Mouse (Mus musculus) embryonic stem cell, embryonic (primary cell): ENCODE data around the gene Otud5.

Source experiments
- CTCF ChIA-PET, 4 experiments: fragments of 300-600 bp in 2 of 4; fragments of 350-600 bp in 2 of 4; sonication (Branson Sonifier 250); formaldehyde crosslinking; loops; one replicate each; lab custom pipeline; 2022; ENCODE audit warnings: inconsistent platforms in 2 of 4; lab: Charles Lee
- POLR2A ChIA-PET, 4 experiments: fragments of 300-600 bp in 2 of 4; fragments of 350-600 bp in 2 of 4; sonication (Branson Sonifier 250); formaldehyde crosslinking; loops; one replicate each; lab custom pipeline; 2022; ENCODE audit warnings: antibody characterized with exemption in 4 of 4, inconsistent platforms in 1 of 4; lab: Charles Lee

The Otud5 gene

DNA sequence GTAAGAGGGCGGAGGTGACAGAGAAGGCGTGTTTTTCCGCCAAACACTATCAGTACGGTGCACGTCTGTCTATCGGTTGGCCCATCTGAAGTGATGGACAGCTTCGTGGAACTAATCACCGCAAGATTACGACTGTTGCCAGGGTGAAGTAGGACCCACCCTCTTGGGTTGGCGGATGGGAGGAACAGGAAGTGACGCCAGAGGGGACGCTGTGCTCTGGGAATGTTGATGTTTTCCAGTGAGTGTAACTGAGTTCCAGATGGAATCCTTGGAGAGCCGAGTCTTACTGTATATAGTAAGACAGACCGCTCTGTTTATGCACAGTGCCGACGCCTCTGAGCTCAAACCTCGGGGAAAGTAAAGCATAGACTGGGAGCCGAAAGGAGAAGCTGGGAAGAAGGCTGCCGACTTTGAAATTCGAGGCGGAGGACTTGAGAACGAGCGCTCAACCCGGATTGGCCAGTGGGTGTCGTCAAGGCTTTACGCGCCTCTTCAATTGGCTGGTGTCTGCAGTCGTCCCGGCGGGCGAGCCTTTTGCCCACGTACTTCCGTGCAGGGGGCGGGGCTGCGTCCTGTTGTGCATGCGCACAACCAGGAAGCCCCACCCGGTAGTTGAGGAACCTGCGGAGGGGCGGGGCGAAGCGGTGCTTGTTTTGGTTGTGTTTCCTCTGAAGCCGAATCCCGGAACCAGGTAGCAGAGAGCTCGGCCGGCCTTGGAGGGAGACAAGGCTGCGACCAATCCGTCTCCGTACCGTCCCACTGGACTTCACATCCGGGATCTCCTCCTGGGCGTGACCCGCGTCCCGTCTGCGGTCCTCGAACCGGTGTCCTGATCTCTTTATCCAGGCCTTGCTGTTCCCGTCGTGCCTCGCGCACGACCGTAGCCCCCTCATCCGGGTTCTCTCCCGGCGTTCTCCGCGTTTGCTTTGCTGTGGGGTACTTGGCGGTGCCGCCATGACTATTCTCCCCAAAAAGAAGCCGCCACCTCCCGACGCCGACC is at the start of gene Otud5:
Otud5 (plus strand) TSS at position 202 of the 1,000 bp plus-strand sequence.
- ChIA-PET CTCF (interaction anchor here in 2 of 4 experiments (0.6 to 0.9 kb wide), 3 partner anchors 23 to 425 kb away, joined by 3 read pairs; no protein-coding TSS in a partner anchor), POLR2A (interaction anchor here in 3 of 4 experiments (0.6 to 2.0 kb wide), 34 partner anchors 8 to 523 kb away, joined by 3 to 12 read pairs (median 3); partner anchors contain the start of genes Praf2 (in 2 of the 3), Clcn5 (in 1 of the 3), Ftsj1 (in 1 of the 3) and Hdac6 (in 1 of the 3))

DNA sequence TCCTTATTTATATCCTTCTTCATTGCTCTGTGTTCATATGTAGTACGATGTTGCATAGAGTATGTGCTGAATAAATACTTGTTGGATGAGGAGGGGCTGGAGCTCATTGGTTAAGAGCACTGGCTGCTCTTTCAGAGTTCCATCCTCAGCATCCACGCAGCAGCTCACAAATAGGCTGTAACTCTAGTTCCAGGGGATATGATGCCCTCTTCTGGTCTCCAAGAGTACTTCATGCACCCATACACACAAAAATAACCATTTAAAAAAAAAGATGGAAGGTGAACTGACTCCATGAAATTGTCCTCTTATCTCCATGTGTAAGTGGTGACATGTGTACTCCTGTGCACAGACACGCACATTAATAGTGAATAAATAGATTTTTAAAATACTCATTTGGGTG is 47.8 kb upstream of the Otud5 start:
- ChIA-PET POLR2A (interaction anchor here in 2 of 4 experiments (0.8 to 1.9 kb wide), 7 partner anchors 14 to 94 kb away, joined by 3 to 5 read pairs (median 3); partner anchors contain the start of gene Slc35a2 (in 1 of the 2)), CTCF (interaction anchor here (0.6 to 1.4 kb wide), 15 partner anchors 9 to 412 kb away, joined by 3 to 12 read pairs (median 3); partner anchors contain the start of gene Ccdc120 (in 1 of the 4))

DNA sequence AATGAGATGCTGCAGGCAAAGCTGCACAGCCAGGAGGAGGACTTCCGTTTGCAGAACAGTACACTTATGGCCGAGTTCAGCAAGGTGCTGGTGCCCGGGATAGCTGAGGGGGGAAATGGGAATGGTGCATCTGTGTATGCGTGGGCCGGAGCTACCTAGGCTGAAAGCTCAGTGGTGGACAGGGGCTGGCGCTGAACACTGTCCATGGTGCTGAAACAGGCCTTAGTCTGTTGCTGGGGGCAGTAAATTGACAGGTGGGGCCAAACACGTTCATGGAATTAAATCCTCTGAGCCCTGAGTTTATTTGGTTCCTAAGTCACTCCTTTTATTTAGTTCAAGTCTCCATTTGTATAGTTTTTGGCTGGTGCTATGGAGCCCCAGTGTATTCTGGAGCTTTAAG is 46.1 kb upstream of the Otud5 start:
- CTCF ChIA-PET = interaction anchor here in 2 of 4 experiments (0.5 to 0.7 kb wide), 3 partner anchors 47 to 164 kb away, joined by 3 to 5 read pairs (median 3); no protein-coding TSS in a partner anchor
- POLR2A ChIA-PET = interaction anchor here in 3 of 4 experiments (0.5 to 1.0 kb wide), 6 partner anchors 31 to 146 kb away, joined by 3 to 6 read pairs (median 4); partner anchors contain the start of genes Eras (in 1 of the 3) and Praf2 (in 1 of the 3)

DNA sequence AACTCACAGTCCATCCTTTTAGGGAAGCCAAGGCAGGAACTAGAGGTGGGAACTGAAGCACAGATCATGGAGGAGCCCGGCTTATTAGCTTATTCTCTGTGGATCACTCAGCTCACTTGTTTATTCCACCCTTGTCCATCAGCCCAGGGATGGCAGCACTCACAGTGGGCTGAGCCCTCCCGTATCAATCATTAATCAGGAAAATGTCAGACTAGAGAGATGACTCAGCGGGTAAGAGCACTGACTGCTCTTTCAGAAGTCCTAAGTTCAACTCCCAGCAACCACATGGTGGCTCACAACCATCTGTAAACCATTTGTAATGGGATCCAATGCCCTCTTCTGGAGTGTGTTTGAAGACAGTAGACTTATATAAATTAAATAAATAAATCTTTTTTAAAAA is 43.8 kb upstream of the Otud5 start:
- POLR2A ChIA-PET = no interaction called here
- CTCF ChIA-PET = interaction anchor here in 1 of 4 experiments (0.5 kb wide), 1 partner anchor 322 kb away, joined by 3 read pairs; no protein-coding TSS in a partner anchor

DNA sequence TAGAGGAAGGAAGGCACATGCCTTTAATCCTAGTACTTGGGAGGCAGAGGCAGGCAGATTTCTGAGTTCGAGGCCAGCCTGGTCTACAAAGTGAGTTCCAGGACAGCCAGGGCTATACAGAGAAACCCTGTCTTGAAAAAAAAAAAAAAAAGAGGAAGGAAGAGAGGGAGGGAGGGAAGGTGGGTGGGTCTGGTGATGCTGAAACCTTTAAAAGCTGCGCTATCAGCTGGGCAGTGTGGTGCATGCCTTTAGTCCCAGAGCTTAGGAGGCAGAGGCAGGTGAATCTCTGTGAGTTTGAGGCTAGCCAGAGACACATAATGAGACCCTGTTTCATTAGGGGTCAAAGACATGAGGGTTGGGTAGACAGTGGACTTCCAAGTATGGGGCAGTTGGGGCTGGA is 39.0 kb upstream of the Otud5 start:
- POLR2A ChIA-PET = interaction anchor here in 1 of 4 experiments (0.5 kb wide), 1 partner anchor 73 kb away, joined by 3 read pairs; no protein-coding TSS in a partner anchor
- CTCF ChIA-PET = interaction anchor here in 2 of 4 experiments (0.5 to 1.1 kb wide), 3 partner anchors 68 to 211 kb away, joined by 3 to 5 read pairs (median 4); no protein-coding TSS in a partner anchor

DNA sequence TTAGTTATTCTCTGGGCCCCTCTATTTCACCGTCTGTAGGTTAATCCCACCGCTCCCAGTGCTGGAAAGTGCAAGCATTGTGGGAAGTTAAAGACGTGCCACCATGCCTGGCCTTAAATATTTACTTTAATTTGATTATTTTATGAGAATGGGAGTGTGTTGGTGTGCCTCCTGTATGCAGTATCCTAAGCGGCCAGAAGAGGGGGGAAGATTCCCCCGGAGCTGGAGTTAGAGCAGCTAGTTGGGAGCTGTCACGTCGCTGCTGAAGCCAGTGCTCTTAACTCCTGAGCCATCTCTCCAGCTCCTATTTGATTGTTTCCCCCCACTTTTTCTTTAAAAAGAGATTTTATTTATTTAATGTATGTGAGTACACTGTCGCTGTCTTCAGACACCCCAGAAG is 26.1 kb upstream of the Otud5 start:
- POLR2A ChIA-PET = interaction anchor here in 1 of 4 experiments (0.9 to 1.0 kb wide), 2 partner anchors 27 to 55 kb away, joined by 3 read pairs; no protein-coding TSS in a partner anchor
- CTCF ChIA-PET = interaction anchor here in 3 of 4 experiments (0.6 to 1.6 kb wide), 9 partner anchors 9 to 203 kb away, joined by 3 to 6 read pairs (median 3); partner anchors contain the start of gene Otud5 (in 1 of the 3)

DNA sequence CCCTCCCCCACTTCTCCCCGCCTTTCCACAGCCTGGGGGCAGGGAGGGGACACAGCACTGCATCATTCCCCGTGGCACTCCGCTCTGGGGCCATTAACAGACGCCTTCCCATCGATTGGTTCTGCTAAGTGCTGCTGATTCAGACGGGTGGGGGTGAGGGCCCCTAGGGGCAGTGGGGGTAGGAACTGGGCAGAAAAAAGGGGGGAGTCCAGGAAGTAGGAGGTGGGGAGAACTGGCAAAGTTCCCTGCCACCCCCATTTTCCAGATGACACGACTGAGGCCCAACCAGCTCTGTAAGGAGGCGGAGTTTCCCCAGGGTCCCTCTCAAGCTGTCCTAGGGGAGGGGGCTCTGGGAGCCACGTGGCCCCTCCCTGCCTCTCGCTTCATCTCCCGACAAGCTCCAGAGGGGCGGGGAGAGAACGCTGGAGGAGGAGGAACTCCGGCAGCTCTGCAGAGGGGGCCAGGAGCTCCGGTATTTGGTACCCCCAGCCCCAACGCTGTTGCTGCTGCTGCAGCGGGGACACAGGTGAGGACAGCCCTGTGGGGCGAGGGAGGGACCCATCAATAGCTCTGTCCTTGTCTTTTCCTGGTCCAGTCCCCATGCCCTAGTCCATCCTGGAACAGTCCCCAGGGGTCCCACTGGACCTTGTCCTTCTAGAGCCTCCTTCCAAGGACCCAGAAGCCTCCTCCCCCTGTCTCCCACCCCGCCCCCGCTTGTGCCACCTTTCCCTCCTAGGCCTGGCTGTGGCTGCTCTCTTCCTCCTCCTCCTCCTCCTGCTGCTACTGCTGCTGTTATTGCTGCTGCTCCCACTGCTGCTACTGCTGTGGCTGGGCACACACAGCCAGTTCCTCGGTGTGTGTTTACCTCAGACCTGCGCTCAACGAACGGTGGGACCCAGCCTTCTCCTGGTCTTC is 19.0 kb upstream of the Otud5 start, which contains the start of gene Kcnd1:
Kcnd1 (plus strand) TSS at position 425 of the 915 bp plus-strand sequence.
- POLR2A ChIA-PET = interaction anchor here in 2 of 4 experiments (0.7 to 2.0 kb wide), 12 partner anchors 10 to 252 kb away, joined by 3 to 12 read pairs (median 3); partner anchors contain the start of genes Ccdc120 (in 1 of the 2), Gm45208 (in 1 of the 2), Hdac6 (in 1 of the 2) and Otud5 (in 1 of the 2)
- CTCF ChIA-PET = interaction anchor here in 1 of 4 experiments (0.8 to 1.6 kb wide), 2 partner anchors 32 to 193 kb away, joined by 3 to 4 read pairs; no protein-coding TSS in a partner anchor

DNA sequence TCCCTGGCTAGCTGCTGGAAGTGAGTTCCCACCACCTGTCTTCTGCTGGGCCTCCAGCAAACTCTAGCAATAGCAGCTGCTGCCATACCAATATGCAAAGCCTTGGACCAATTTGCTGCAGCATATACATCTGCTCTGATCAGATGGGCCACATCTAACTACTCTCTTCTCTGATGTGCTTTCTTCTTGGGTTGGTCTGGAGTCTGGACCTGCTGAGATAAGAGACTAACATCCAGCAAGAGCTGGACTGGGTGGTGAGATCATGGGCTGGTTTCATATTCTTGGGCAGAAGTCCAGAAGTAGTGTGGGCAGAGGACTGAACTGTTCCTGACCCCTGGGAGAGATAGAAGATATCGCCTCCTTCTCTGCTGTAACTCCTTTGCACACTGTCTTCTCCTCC is 4.0 kb upstream of the Otud5 start:
- POLR2A ChIA-PET = interaction anchor here in 1 of 4 experiments (1.0 to 1.4 kb wide), 2 partner anchors 12 to 71 kb away, joined by 3 to 4 read pairs; no protein-coding TSS in a partner anchor
- CTCF ChIA-PET = no interaction called here

- CTCF ChIA-PET = interaction anchor here in 2 of 4 experiments (0.6 to 0.7 kb wide), 2 partner anchors 26 to 424 kb away, joined by 3 read pairs; no protein-coding TSS in a partner anchor
- POLR2A ChIA-PET = interaction anchor here in 3 of 4 experiments (0.6 to 2.0 kb wide), 33 partner anchors 9 to 522 kb away, joined by 3 to 12 read pairs (median 3); partner anchors contain the start of genes Praf2 (in 2 of the 3), Clcn5 (in 1 of the 3), Ftsj1 (in 1 of the 3) and Hdac6 (in 1 of the 3)
These were observed 362 bp upstream of the Otud5 start for GRCm38 (mm10) chrX:7840842-7841162.

DNA sequence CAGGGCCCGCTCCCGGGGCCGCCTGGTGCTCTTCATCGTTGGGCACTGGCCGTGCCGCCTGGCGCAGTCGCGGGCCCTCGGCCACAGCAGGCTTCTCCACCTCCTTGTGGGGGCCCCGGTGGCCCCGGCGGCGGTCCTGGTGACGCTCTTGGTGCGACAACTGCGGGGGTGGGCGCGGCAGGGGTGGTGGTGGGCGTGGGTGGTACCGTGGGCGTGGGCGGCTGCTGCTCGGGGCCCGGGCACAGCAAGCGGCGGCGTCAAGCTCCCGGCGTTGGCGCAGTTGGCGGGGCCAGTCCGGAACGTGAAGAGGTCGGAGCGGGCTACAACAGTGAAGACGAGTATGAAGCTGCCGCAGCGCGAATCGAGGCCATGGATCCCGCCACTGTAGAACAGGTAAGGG is 1.2 kb downstream of the Otud5 start:
- CTCF ChIA-PET = interaction anchor here in 1 of 4 experiments (0.9 kb wide), 1 partner anchor 22 kb away, joined by 3 read pairs; no protein-coding TSS in a partner anchor
- POLR2A ChIA-PET = interaction anchor here in 3 of 4 experiments (0.6 to 1.9 kb wide), 17 partner anchors 10 to 523 kb away, joined by 3 to 12 read pairs (median 4); partner anchors contain the start of genes Kcnd1 (in 2 of the 3), Clcn5 (in 1 of the 3), Hdac6 (in 1 of the 3) and Praf2 (in 1 of the 3)

DNA sequence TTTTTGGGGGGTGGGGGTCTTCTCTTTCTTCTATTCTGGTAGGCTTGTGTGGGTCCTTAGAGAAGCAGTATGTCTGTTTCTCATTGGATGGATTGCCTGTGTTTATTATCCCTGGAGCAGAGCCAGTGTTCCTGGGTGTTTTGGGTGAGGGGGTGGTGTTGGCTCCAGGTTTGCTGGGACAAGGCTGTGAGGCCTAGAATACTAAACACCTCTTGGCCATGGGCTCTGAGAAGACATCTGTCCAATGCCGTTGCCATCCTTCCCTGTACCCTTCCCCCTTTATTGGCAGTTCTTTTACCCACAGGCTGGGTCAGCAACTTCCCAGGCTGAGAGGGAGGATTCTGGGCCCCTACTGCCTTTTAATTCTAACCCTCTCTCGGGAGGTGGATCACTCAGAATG is 6.7 kb downstream of the Otud5 start:
- CTCF ChIA-PET = no interaction called here
- POLR2A ChIA-PET = interaction anchor here in 1 of 4 experiments (0.9 to 1.0 kb wide), 2 partner anchors 10 to 24 kb away, joined by 3 read pairs; no protein-coding TSS in a partner anchor

DNA sequence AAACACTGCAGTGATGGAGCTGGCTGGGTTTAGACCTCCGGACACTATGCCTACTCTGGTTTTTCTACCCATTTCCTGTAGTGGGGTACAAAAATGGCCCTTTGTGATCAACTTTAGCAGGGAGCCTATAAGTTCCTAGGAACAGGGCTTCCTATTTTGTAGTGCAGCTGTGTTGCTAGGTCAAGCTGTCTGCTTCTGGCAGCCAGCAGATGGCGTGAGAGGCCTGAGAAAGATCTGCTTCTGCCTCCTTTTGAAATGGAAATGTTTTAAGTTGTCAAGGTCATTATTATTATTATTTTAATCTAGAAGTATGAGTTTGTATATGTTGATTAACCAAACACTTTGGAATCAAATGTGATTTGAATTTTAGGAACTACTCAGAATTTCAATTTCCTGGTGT is 13.4 kb downstream of the Otud5 start:
- POLR2A ChIA-PET = interaction anchor here in 3 of 4 experiments (0.5 to 1.0 kb wide), 4 partner anchors 67 to 159 kb away, joined by 3 to 7 read pairs (median 3); partner anchors contain the start of gene Hdac6 (in 1 of the 3)
- CTCF ChIA-PET = interaction anchor here (0.5 to 1.1 kb wide), 7 partner anchors 31 to 698 kb away, joined by 3 to 4 read pairs (median 4); no protein-coding TSS in a partner anchor

DNA sequence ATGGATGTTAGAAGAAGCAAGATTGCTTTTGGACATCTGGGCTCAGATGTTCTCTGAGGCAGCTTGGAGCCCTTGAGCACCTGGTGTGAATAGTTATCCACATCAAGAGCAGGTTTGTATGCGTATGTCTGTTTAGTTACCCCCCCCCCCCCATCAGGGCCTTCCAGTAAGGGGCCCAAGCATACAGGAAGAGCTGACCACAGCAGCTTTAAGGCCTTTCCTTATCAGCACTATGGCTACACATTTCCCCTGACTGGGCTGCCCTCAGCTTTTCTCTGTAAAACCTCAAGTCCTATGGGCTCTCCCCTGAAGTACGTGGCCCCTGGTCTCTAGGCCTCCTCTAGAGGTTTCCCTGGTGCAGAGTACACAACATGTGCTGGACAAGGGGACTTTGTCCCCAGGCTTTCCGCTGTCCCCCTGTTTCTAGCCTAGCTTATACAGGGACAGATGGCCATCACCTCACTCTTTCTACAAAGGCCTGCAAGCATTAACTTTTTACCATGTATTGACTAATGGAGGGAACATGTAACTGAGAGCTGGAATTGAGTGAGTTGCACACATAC is 18.1 kb downstream of the Otud5 start:
- ChIA-PET POLR2A (interaction anchor here in 2 of 4 experiments (0.7 to 1.4 kb wide), 3 partner anchors 14 to 116 kb away, joined by 3 to 5 read pairs (median 4); no protein-coding TSS in a partner anchor), CTCF (no interaction called here)

DNA sequence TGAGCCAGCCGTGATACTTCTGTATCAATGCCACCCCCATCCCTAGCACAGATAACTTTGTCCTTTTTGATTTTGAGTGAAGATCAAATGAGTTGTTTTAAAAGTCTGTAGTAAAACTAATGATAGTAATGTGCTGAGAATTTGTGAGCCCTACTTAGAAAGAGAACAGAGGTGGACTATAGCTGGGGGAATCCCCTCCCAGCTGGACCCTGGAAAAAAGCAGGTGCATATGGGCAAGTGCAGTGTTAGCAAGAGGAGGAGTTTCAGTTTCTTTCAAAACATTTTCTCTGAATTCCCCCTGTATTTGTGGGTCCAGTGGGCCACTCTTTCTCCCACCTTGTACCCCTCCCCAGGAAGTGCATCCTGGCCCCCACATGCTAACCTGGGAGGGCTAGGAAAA is 22.0 kb downstream of the Otud5 start:
- POLR2A ChIA-PET = no interaction called here
- CTCF ChIA-PET = no interaction called here

DNA sequence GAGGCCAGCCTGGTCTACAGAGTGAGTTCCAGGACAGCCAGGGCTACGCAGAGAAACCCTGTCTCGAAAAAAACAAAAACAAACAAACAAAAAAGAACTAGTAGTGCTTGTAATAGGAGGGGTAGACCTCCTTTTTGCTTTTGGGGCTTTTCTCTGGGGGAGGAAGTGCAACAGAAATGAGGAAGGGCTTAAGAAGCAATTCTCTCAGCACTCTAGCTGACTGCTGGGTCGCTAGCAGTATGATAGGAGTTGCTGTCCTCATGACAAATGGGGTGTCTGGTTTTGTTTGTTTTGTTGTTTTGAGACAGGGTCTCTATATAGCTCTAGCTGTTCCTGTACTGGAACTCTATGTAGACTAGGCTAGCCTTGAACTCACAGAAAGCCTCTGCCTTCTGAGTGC is 23.4 kb downstream of the Otud5 start:
- ChIA-PET CTCF (interaction anchor here in 1 of 4 experiments (0.8 to 0.9 kb wide), 2 partner anchors 23 to 39 kb away, joined by 3 read pairs; no protein-coding TSS in a partner anchor), POLR2A (interaction anchor here in 2 of 4 experiments (1.3 to 1.7 kb wide), 2 partner anchors 14 to 19 kb away, joined by 3 to 4 read pairs; partner anchors contain the start of gene Pim2 (in 1 of the 2))

- ChIA-PET CTCF (interaction anchor here in 1 of 4 experiments (0.8 to 0.9 kb wide), 2 partner anchors 24 to 40 kb away, joined by 3 read pairs; no protein-coding TSS in a partner anchor), POLR2A (interaction anchor here in 2 of 4 experiments (0.7 to 1.7 kb wide), 2 partner anchors 9 to 13 kb away, joined by 3 to 4 read pairs; partner anchors contain the start of gene Pim2 (in 1 of the 2))
These were observed 24.2 kb downstream of the Otud5 start for GRCm38 (mm10) chrX:7865343-7865742.
